Mouse (Mus musculus): Measurements from ENCODE around the gene Padi4. TPM values are rescaled to one million over a fixed set of nuclear protein-coding genes. Genes with fewer than 3 reads are reported as not detected.

The Padi4 gene
- polyA plus RNA-seq, 1 experiment from 2014 or later = 2.0 TPM

GRCm38 (mm10) chr4:140701049-140701715 is 72.9 kb downstream of the Padi4 start:
- Histone ChIP-seq H3K9me3 (ENCODE audit: control insufficient read depth, low read length) (no peaks in the 10 kb centered on the region), H3K9ac (ENCODE audit: low read length) (peak overlapping the region; percentile 98), H3K4me1 (replicated peaks; ENCODE audit: control insufficient read depth, insufficient read depth, low read length) (peaks cover 25% of the 10 kb centered on the region), H3K27ac (ENCODE audit: low read depth, low read length) (peak overlapping the region; percentile 100), H3K4me3 (ENCODE audit: low read depth, low read length) (peak overlapping the region; percentile 99), H3K36me3 (ENCODE audit: control insufficient read depth, insufficient read depth, low read length) (no peaks in the 10 kb centered on the region; the same call in 1 of the 2 replicates), H3K27me3 (ENCODE audit: control insufficient read depth, insufficient read depth, low read length) (peaks cover 12% of the 10 kb centered on the region), H3K4me2 (ENCODE audit: low read depth, low read length, severe bottlenecking) (peak overlapping the region; percentile 89)
- ATAC-seq (replicated peaks; ENCODE audit: low FRiP score) = peak; percentile 74
- DNase-seq (ENCODE audit: low spot score) = peak; percentile 92
- under 1% methylated on average over 61 of the region's 61 CpGs for WGBS

GRCm38 (mm10) chr4:140700269-140701018 is 73.6 kb downstream of the Padi4 start, which contains the start of gene Rcc2:
Gene Rcc2 (plus strand): TSS chr4:140700541.
- no peaks in the 10 kb centered on the region for H3K9me3 ChIP-seq (ENCODE audit: control insufficient read depth, low read length)
- no peak for DNase-seq (ENCODE audit: low spot score)
- H3K9ac ChIP-seq (ENCODE audit: low read length) = peak within 1 kb of the TSS; percentile 98
- H3K4me3 ChIP-seq (ENCODE audit: low read depth, low read length) = peak within 1 kb of the TSS; percentile 99
- H3K4me2 ChIP-seq (ENCODE audit: low read depth, low read length, severe bottlenecking) = peak within 1 kb of the TSS; percentile 89
- WGBS = 5% methylated on average over 20 of the region's 20 CpGs
- ATAC-seq (replicated peaks; ENCODE audit: low FRiP score) = no peak
- no peaks in the 10 kb centered on the region; the same call in 1 of the 2 replicates for H3K36me3 ChIP-seq (ENCODE audit: control insufficient read depth, insufficient read depth, low read length)
- peaks cover 25% of the 10 kb centered on the region for H3K4me1 ChIP-seq (replicated peaks; ENCODE audit: control insufficient read depth, insufficient read depth, low read length)
- H3K27ac ChIP-seq (ENCODE audit: low read depth, low read length) = peak within 1 kb of the TSS; percentile 100
- H3K27me3 ChIP-seq (ENCODE audit: control insufficient read depth, insufficient read depth, low read length) = peaks cover 12% of the 10 kb centered on the region

- H3K27me3 ChIP-seq (ENCODE audit: control insufficient read depth, insufficient read depth, low read length) = peaks cover 12% of the 10 kb centered on the region
- H3K27ac ChIP-seq (ENCODE audit: low read depth, low read length) = no peak overlapping the region
- H3K9me3 ChIP-seq (ENCODE audit: control insufficient read depth, low read length) = no peaks in the 10 kb centered on the region
- H3K9ac ChIP-seq (ENCODE audit: low read length) = peak overlapping the region; percentile 98; the same call in 1 of the 2 replicates
- H3K4me1 ChIP-seq (replicated peaks; ENCODE audit: control insufficient read depth, insufficient read depth, low read length) = peaks cover 21% of the 10 kb centered on the region
- ATAC-seq (replicated peaks; ENCODE audit: low FRiP score) (no peak), DNase-seq (ENCODE audit: low spot score) (no peak)
- H3K4me2 ChIP-seq (ENCODE audit: low read depth, low read length, severe bottlenecking) = peak overlapping the region; percentile 89
- peak overlapping the region; percentile 12 for H3K4me3 ChIP-seq (ENCODE audit: low read depth, low read length)
- no peaks in the 10 kb centered on the region for H3K36me3 ChIP-seq (ENCODE audit: control insufficient read depth, insufficient read depth, low read length)
- 5% methylated on average over 29 of the region's 29 CpGs for WGBS
Observed at GRCm38 (mm10) chr4:140699441-140700127, 74.5 kb downstream of the Padi4 start.

Small RNA genes within 50 kb of the gene (microRNA-seq; reads per million reads assigned to microRNA genes)
- gene Gm25951 (ENCODE audit: insufficient number of aligned reads) = not detected

Other genes starting within 250 kb of the Padi4 start
- gene Arhgef10l, start 108.2 kb downstream of the Padi4 start, polyA plus RNA-seq (2014; fragmentation: Nextera tagmentation; extraction: Ambion mirVana) = 23.3 and 23.6 TPM in 2 replicates
- gene Rcc2, start 73.7 kb downstream of the Padi4 start, polyA plus RNA-seq (2014; fragmentation: Nextera tagmentation; extraction: Ambion mirVana) = 91.6 and 100 TPM in 2 replicates
- gene Padi6, start 31.6 kb downstream of the Padi4 start, polyA plus RNA-seq (2014; fragmentation: Nextera tagmentation; extraction: Ambion mirVana) = 0.08 TPM in 1 of 2 replicates, not detected in the other
- gene Padi3, start 36.4 kb upstream of the Padi4 start, polyA plus RNA-seq (2014; fragmentation: Nextera tagmentation; extraction: Ambion mirVana) = not detected in 2 replicates
- 0.12 TPM in 1 of 2 replicates, not detected in the other for gene Padi1, start 71.5 kb upstream of the Padi4 start, polyA plus RNA-seq (2014; fragmentation: Nextera tagmentation; extraction: Ambion mirVana)
- 0.23 and 1.3 TPM in 2 replicates for gene Padi2, start 132.1 kb upstream of the Padi4 start, polyA plus RNA-seq (2014; fragmentation: Nextera tagmentation; extraction: Ambion mirVana)
- gene Sdhb, start 187.0 kb upstream of the Padi4 start, polyA plus RNA-seq (2014; fragmentation: Nextera tagmentation; extraction: Ambion mirVana) = 375 and 401 TPM in 2 replicates
- gene Atp13a2, start 212.6 kb upstream of the Padi4 start, polyA plus RNA-seq (2014; fragmentation: Nextera tagmentation; extraction: Ambion mirVana) = 51.2 and 54.9 TPM in 2 replicates
- 263 and 298 TPM in 2 replicates for gene Mfap2, start 236.2 kb upstream of the Padi4 start, polyA plus RNA-seq (2014; fragmentation: Nextera tagmentation; extraction: Ambion mirVana)